Mouse (Mus musculus) CD4-positive, CD25-positive, alpha-beta regulatory T cell (primary cell): ENCODE measurements around the gene Dis3l2. TPM values are rescaled to one million over a fixed set of nuclear protein-coding genes. Genes with fewer than 3 reads are reported as not detected.

Experiments used
- polyA plus RNA-seq: library from polyadenylated mRNA; unstranded; fragments of 100-300 nt; shearing (Covaris generic); gene quantifications from one replicate; pipeline ENCODE4 v1.2.1, GENCODE M21; 2017

Dis3l2 gene
- polyA plus RNA-seq, result 39.1 TPM

GRCm38 (mm10) chr1:86703300-86703964, at the start of gene Dis3l2:
Gene Dis3l2 (plus strand): TSS chr1:86703808.

GRCm38 (mm10) chr1:86670279-86671038, 33.1 kb upstream of the Dis3l2 start, which contains the start of gene Nppc:
Gene Nppc (minus strand): TSS chr1:86670571.

GRCm38 (mm10) chr1:87089828-87090227, 386.2 kb downstream of the Dis3l2 start, which contains the start of gene Alppl2:
Gene Alppl2 (minus strand): TSS chr1:87089928.

Other genes starting within 250 kb of the Dis3l2 start
- 1,658 TPM for gene Ptma, start 177.1 kb upstream of the Dis3l2 start, polyA plus RNA-seq
- 49.1 TPM for gene Pde6d, start 121.2 kb upstream of the Dis3l2 start, polyA plus RNA-seq
- 29.1 TPM for gene Cops7b, start 120.9 kb upstream of the Dis3l2 start, polyA plus RNA-seq
- not detected for gene Nppc, start 33.2 kb upstream of the Dis3l2 start, polyA plus RNA-seq